Mouse (Mus musculus) monocyte, adult 2 months (primary cell): ENCODE data around the gene C530008M17Rik.

Experiments used
- DNase-seq, 2 experiments: peaks; one replicate each; pipeline ENCODE4 v3.0.0; 2022; ENCODE audit warnings: low spot score in 2 of 2, low read depth in 1 of 2

C530008M17Rik gene

GRCm38 (mm10) chr5:76769014-76769413 is 112.7 kb downstream of the C530008M17Rik start:
- DNase-seq, result no peak

DNA sequence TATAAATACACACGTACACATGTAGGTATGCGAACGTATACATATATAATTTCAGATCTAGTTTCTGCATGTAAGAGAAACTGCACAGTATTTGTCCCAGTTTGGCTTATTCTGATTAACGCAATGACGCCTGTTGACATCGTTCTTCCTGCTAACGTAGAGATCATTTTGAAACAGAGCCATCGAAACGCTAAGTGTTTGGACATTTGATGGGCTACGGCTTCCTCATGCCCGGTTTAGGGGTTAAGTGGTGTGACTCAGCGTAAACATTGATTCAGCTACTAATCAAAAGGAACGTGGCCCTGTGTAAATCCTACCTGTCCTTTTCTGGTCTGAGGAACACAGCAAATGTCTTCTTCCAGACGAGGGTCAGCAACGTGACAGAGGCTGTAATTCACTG is 113.3 kb downstream of the C530008M17Rik start:
- no peak for DNase-seq

GRCm38 (mm10) chr5:76771371-76771770 is 115.1 kb downstream of the C530008M17Rik start:
- DNase-seq, result no peak

- no peak for DNase-seq
Measured at GRCm38 (mm10) chr5:76772831-76773230, 116.5 kb downstream of the C530008M17Rik start.

DNA sequence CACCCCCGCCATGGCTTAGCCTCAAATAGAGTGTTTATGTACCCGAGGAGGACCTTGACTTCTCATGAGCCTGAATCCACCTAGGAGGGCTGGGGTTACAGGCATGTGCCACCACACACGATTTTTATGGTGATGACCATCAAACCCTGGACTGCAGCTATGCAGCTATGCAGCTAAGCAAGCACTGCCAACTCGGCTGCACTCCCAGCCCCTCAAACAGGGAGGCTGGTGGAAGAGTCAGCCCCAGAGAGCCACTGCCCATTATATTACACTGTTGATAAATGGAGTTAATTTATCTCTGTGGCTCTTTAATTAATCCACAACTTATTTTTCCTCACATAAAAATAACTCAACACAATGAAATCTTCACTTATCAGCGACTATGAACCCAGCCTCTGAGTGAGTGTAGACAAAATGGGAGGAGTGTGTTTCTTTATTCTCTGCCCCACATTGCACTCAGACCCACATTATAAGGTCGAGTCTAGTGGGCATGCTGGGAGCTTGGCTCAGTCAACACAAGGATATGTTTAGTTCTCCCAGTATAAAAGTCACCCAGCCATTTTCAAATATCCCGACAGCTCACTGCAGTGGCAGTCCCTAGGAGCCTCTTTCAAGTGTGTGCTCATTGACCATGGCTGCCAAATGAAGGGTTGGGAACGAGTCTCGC is 117.3 kb downstream of the C530008M17Rik start:
- no peak for DNase-seq

DNA sequence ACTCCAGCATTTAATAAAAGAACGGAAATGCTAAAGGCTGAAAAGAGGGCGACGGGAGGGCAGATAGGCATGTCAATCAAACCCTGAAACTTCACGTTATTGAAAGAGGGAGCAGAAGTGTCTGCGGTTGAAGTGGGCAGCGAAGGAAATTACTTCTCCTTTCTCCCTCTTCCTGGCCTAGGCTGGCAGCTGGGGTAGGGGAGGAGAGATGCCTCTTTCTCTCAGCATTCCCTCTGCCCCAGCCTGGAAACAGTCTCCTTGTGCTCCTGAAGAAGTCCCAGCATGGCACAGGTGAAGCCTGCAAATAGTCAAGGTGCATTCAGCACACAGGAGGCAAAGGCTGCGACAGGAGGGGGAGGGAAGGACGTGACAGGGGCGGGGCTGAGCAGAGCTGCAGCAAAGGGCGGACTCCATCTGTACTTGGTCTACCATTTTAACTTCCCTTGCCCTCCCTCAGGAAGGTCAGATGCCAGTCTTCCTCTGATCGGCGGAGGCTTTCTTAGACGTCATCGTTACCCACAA is 122.8 kb downstream of the C530008M17Rik start:
- DNase-seq, result peak; percentile 18 to 30

DNA sequence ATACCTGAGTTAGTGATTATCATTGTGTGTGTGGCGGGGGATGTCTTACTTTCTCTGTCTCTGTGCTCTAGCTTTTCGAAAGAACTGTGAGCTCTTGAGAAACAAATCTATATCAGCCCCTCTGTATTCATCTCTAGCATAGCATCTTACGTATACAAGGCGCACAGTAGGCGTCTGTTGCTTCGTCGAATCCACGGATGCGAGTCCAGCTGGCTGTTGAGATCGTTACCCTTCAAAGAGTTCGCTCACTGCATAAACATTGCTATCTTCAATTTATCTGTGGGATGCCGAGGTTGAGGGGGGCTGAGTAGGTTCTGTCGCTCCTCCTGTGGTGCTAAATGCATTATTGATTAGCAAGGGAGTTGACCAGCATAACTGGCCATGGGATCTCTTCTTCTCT is 125.6 kb downstream of the C530008M17Rik start:
- DNase-seq, result no peak

GRCm38 (mm10) chr5:76782414-76783103 is 126.2 kb downstream of the C530008M17Rik start:
- no peak for DNase-seq

GRCm38 (mm10) chr5:76783104-76783441 is 126.8 kb downstream of the C530008M17Rik start:
- DNase-seq, result no peak

DNA sequence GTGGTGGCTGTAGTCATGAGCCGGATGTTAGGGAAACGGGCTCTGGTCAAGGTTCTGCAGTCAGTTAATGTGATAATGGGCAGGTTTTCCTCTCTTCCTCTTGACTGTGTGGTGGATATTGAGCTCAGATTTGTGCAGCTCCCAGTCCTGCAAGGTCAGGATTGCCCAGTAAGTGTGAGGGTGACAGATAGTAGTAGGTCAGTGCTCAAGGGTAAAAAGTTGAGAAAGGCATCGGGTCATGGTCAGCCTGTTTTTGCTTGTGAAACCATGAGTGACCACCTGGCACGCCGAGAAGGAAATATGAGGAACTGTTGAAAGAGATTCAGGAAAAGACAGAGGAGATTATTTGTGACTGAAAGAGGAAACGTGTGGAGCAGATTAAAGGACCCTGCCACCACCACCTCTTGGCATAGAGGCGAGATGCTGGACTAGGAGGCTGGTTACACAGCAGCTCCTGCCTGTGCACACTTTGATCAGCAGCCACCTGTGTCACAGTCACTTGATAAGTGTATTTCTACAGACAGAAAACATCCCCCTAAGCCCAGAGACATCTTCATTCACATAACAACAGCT is 127.9 kb downstream of the C530008M17Rik start:
- DNase-seq, result no peak

DNA sequence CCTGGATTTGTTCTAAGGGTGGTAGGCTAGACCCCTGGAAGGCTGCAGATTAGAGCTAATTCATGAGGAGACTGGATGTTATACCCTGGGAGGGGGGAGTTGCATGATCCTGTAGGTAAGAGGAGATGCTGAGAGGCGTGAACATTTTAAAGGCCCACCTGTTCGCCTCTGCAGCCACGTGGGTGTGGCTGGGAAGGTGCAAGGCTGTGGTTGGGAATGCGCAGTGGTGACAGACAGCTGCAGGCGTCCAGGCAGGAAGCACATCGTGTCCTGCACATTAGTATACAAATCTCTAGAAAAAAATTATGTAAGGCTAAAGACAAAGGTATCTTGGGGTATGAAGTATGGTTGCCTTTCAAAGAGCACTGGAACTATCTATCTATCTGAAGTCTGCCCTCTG is 128.7 kb downstream of the C530008M17Rik start:
- no peak for DNase-seq

DNA sequence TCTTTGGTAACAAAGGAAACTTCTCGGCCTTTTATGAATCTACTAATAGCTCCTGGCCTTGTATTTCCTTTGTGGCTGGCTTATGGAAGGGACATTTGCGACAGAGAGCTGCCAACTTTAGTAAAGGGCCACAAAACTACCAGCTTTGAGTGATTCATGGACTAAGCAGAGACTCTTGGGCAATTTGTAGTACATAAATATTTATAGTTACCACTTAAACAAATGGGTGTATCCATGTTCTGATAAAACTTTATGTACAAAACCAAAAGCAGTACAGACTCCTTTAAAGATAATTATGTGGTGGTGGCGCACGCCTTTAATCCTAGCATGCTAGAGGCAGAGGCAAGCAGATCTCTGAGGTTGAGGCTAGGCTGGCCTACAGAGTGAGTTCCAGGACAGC is 133.6 kb downstream of the C530008M17Rik start:
- no peak for DNase-seq

DNA sequence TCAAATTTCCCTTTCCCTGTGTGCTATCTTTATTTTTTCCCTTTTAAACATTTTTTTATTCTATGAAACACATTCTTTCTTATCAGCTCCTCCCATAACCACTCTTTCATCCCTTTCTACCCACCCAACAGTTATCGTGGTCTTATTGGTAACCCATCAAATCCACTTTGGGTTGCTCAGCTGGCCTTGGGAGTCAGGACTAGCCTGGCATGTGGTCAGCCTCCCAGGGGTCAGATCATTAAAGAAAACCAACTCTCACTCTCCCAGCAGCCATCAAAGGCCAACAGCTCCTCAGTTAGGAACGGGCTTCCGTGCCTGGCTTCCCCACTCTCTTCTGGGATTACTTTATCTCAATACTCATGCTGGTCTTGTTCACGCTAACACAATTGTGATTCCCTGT is 135.0 kb downstream of the C530008M17Rik start:
- no peak for DNase-seq

- no peak for DNase-seq
Measured at GRCm38 (mm10) chr5:76792720-76793119, 136.4 kb downstream of the C530008M17Rik start.

DNA sequence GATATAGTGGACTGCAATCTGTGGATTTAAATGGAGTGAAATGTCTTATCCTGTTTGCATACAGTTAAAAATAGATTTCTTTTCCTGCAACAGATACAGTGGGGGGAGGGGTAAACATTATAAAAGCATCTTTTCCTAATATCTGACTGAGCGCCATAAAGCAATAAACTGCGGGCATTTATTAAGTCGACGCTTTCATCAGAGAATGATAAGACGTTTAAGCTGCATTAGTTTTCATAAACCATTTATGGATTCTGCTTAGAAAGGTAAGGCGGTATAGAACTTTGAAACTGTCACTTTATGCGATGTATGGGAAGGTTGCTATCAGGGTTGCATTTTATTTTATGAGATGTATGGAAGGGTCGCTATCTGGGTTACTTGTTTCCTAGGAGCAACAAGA is 141.7 kb downstream of the C530008M17Rik start:
- DNase-seq, result no peak

DNA sequence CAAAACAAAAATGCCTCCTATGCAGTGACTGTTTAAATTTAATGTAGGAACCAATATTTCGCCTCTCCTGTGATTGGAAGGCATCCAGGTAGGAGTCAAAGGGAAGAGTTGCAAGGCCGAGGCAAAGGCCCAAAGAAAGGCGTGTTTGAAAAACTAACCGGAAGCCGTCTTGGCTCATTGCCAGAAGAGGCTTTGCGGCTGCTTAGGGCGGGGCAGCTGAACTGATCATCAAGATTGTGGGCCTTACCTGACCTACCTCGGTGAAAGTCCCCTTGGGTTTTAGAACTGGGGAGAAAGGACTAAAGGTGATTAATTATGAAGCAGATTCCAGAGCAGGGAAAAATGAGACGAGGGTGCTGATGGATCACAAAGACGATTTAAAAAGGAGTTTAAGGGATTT is 143.2 kb downstream of the C530008M17Rik start:
- DNase-seq, result no peak

DNA sequence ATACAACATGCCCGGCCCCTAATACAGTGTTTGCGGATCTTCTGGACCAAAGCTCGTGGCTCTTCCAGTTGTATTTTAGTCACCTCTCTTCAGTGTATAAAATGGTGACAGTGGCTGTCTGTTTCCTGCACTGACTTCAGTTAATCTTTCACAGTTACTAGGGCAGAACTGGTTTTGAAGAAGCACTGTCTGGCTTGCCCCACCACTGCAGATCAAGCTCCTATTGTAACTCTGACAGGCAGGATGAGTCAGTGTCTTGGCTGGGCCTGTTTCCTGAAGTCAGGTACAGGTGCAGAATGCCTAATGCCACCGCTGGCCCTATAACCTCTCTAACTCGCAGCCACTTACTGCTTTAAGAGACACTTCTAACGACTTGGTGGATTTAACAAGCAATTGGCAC is 152.7 kb downstream of the C530008M17Rik start:
- no peak for DNase-seq

- DNase-seq, result no peak
Measured at GRCm38 (mm10) chr5:76815035-76815434, 158.7 kb downstream of the C530008M17Rik start.

- DNase-seq, result no peak
Measured at GRCm38 (mm10) chr5:76815786-76816455, 159.6 kb downstream of the C530008M17Rik start.

DNA sequence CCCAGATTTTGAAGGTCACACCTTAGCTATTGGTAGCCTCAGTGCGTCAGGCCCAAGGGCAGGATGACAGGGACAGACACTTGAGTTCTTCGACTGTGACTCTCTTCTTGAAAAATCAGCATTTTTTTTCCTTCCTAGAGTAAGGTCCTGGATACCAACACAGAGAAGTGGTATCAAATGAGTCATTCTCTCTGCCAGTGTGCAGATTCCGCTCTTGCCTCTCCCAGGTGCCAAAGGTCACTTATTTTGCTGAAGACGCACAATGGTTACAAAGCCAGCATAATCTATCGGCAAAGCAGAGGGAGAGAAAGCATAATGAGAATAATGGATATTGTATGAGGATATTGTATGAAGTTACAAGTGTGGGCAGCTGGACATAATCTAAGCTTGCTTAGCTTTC is 160.4 kb downstream of the C530008M17Rik start:
- DNase-seq, result no peak

DNA sequence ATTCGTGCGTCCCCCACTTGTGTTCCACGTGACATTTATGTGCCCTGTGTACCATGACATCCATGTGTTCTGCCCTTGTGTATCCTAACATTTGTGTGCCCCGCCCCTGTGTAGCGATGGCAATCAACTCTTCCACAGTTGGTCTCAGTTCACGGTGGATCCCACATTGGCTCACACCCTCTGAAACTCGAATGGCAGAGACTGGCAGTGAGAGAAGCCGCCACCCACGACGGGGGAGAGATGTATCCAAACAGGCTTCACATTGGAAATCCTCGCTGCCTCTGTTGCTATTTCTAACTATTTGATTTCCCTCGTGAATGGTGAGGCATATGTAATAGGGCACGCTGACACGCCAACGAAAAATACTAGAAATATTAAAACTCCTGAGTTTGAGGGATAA is 161.4 kb downstream of the C530008M17Rik start:
- no peak for DNase-seq

DNA sequence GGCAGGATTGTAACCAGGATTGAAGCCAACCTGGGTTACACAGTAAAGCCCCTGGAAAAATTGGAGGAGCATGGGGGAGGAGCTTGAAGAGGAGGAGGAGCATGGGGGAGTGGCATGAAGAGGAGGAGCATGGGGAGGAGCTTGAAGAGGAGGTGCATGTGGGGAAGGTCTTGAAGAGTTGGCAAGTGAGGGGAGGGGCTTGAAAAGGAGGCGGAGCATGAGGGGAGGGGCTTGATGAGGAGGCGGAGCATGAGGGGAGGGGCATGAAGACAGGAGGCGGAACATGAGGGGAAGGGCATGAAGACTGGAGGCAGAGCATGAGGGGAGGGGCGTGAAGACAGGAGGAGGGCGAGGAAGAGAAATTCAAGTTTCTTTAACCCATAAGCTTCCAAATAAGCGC is 162.5 kb downstream of the C530008M17Rik start:
- no peak for DNase-seq
